Mouse (Mus musculus) bone marrow macrophage, adult 2 months (primary cell): ENCODE data around the gene Rrp8.

Experiments used
- CTCF ChIP-seq: IDR thresholded peaks from 2 replicates; pipeline ENCODE4 v1.5.1; 2012; ENCODE audit warnings: low read depth, mild to moderate bottlenecking, low read length, moderate library complexity
- POLR2A ChIP-seq: IDR thresholded peaks from 2 replicates; pipeline ENCODE4 v1.6.1; 2012; ENCODE audit warnings: mild to moderate bottlenecking, low read depth, low read length, borderline replicate concordance

DNA sequence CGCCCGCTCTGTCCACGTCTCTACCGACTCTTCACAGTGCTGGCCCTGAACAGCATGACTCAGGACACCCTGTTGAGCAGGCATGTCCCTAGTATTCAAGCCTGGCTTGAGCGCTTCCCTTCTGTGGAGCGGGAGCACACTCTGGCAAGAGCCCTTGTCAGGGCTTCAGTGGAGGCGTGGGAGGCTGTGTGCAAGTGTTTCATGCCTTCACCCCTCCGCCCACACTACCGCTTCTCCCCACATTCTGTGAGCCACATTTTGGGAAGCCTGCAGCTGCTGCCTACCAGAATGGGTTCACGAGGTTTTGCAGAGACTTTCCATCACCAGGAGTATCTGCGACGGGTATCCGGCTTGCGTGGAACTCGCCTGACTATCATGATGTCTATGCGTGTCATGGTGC, 34.0 kb downstream of the Rrp8 start:
- TF ChIP-seq CTCF (no peak), POLR2A (no peak)
